Mouse (Mus musculus) embryonic facial prominence, embryonic 12.5 days (tissue): ENCODE results near the gene Msi2. TPM values are rescaled to one million over a fixed set of nuclear protein-coding genes. Genes with fewer than 3 reads are reported as not detected.
A peak's percentile ranks its signal among the peaks of the same experiment; 100 is the strongest.

ENCODE experiments used
- ATAC-seq: fragments of 200-750 bp; cut with Nextera tagmentation; 2 replicates; pipeline ENCODE4 v1.8.0; 2017; ENCODE audit not compliant: insufficient number of reproducible peaks, insufficient read depth, low FRiP score, low TSS enrichment
- H3K27ac ChIP-seq: fragments of 300-500 bp; sonication (generic); 2 replicates; pipeline ENCODE4 v1.5.1; 2016; ENCODE audit warnings: mild to moderate bottlenecking
- H3K27me3 ChIP-seq: fragments of 300-500 bp; sonication (generic); 2 replicates; pipeline ENCODE4 v1.6.1; 2016; ENCODE audit warnings: mild to moderate bottlenecking, moderate library complexity
- H3K36me3 ChIP-seq: fragments of 300-500 bp; sonication (generic); 2 replicates; pipeline ENCODE4 v1.6.1; 2016; ENCODE audit warnings: mild to moderate bottlenecking
- H3K4me1 ChIP-seq: fragments of 300-500 bp; sonication (generic); 2 replicates; pipeline ENCODE4 v1.6.1; 2016
- H3K4me2 ChIP-seq: fragments of 300-500 bp; sonication (generic); replicated peaks from 2 replicates; pipeline ENCODE4 v1.6.1; 2016; ENCODE audit warnings: mild to moderate bottlenecking, moderate library complexity
- H3K4me3 ChIP-seq: fragments of 300-500 bp; sonication (generic); 2 replicates; pipeline ENCODE4 v1.5.1; 2016; ENCODE audit warnings: mild to moderate bottlenecking
- H3K9ac ChIP-seq: fragments of 300-500 bp; sonication (generic); 2 replicates; pipeline ENCODE4 v1.6.1; 2016; ENCODE audit warnings: mild to moderate bottlenecking, moderate library complexity
- H3K9me3 ChIP-seq: fragments of 300-500 bp; sonication (generic); 2 replicates; pipeline ENCODE4 v1.6.1; 2016; ENCODE audit warnings: mild to moderate bottlenecking, moderate library complexity
- WGBS: fragments of 180-500 bp; shearing (Covaris S2); methylation state at CpG from one replicate; pipeline ENCODE4 v1.1.7; 2016; 5-methylcytosine and 5-hydroxymethylcytosine counted together
- polyA plus RNA-seq: library from polyadenylated mRNA; unstranded; fragments of >200 nt; fragmentation: Nextera tagmentation; extraction: Ambion mirVana; gene quantifications from 2 replicates; pipeline ENCODE4 v1.2.1, GENCODE M21; 2016

Msi2 gene
- polyA plus RNA-seq, 1 experiment from 2014 or later, result 22.0 TPM

GRCm38 (mm10) chr11:88561191-88561590 is 157.1 kb downstream of the Msi2 start:
- Histone ChIP-seq H3K4me2 (no peak overlapping the region), H3K4me3 (no peak overlapping the region), H3K9ac (no peak overlapping the region), H3K4me1 (peaks cover 55% of the 10 kb centered on the region), H3K9me3 (no peaks in the 10 kb centered on the region), H3K27ac (peak overlapping the region; percentile 74), H3K36me3 (0 out of 2 replicates have a peak, but pooled peaks cover 6% of the 10 kb centered on the region), H3K27me3 (no peaks in the 10 kb centered on the region)
- ATAC-seq, result no peak
- 9% methylated on average over 6 of the region's 6 CpGs for WGBS

GRCm38 (mm10) chr11:88560634-88561033 is 157.7 kb downstream of the Msi2 start:
- H3K27ac ChIP-seq, result peak overlapping the region; percentile 74; the same call in 1 of the 2 replicates
- no peak overlapping the region for H3K4me3 ChIP-seq
- H3K9ac ChIP-seq, result no peak overlapping the region
- ATAC-seq, result no peak
- no peak overlapping the region for H3K4me2 ChIP-seq
- no peaks in the 10 kb centered on the region for H3K27me3 ChIP-seq
- 71% methylated on average over 9 of the region's 9 CpGs for WGBS
- H3K9me3 ChIP-seq, result no peaks in the 10 kb centered on the region
- 0 out of 2 replicates have a peak, but pooled peaks cover 6% of the 10 kb centered on the region for H3K36me3 ChIP-seq
- peaks cover 58% of the 10 kb centered on the region for H3K4me1 ChIP-seq

- ATAC-seq, result no peak
- no peak overlapping the region for H3K4me3 ChIP-seq
- 41% methylated on average over 10 of the region's 10 CpGs for WGBS
Measured at GRCm38 (mm10) chr11:88559365-88559970, 158.8 kb downstream of the Msi2 start.

GRCm38 (mm10) chr11:88558731-88559130 is 159.6 kb downstream of the Msi2 start:
- Histone ChIP-seq H3K4me2 (no peak overlapping the region), H3K36me3 (no peaks in the 10 kb centered on the region), H3K4me3 (no peak overlapping the region), H3K9me3 (no peaks in the 10 kb centered on the region), H3K27me3 (no peaks in the 10 kb centered on the region), H3K27ac (no peak overlapping the region), H3K4me1 (peaks cover 77% of the 10 kb centered on the region), H3K9ac (no peak overlapping the region)
- no peak for ATAC-seq
- WGBS, result 77% methylated on average over 4 of the region's 4 CpGs

More at GRCm38 (mm10) chr11:88559365-88559970, 158.8 kb downstream of the Msi2 start:
- 0 out of 2 replicates have a peak, but pooled peaks cover 4% of the 10 kb centered on the region for H3K36me3 ChIP-seq
- no peak overlapping the region for H3K4me2 ChIP-seq
- no peak overlapping the region for H3K9ac ChIP-seq
- no peak overlapping the region for H3K27ac ChIP-seq
- no peaks in the 10 kb centered on the region for H3K27me3 ChIP-seq
- no peaks in the 10 kb centered on the region for H3K9me3 ChIP-seq
- H3K4me1 ChIP-seq, result peaks cover 70% of the 10 kb centered on the region

GRCm38 (mm10) chr11:88557828-88558580 is 160.3 kb downstream of the Msi2 start:
- Histone ChIP-seq H3K4me1 (peaks cover 84% of the 10 kb centered on the region), H3K9ac (no peak overlapping the region), H3K9me3 (no peaks in the 10 kb centered on the region), H3K27me3 (no peaks in the 10 kb centered on the region), H3K36me3 (no peaks in the 10 kb centered on the region), H3K4me2 (no peak overlapping the region), H3K4me3 (no peak overlapping the region), H3K27ac (peak overlapping the region; percentile 62)
- no peak for ATAC-seq
- 59% methylated on average over 6 of the region's 6 CpGs for WGBS

GRCm38 (mm10) chr11:88557116-88557768 is 161.1 kb downstream of the Msi2 start:
- Histone ChIP-seq H3K4me2 (no peak overlapping the region), H3K36me3 (no peaks in the 10 kb centered on the region), H3K4me1 (peaks cover 92% of the 10 kb centered on the region), H3K9me3 (no peaks in the 10 kb centered on the region), H3K27me3 (no peaks in the 10 kb centered on the region), H3K27ac (peak overlapping the region; percentile 62), H3K4me3 (no peak overlapping the region), H3K9ac (no peak overlapping the region)
- ATAC-seq, result no peak
- WGBS, result 33% methylated on average over 4 of the region's 4 CpGs

GRCm38 (mm10) chr11:88555902-88556549 is 162.3 kb downstream of the Msi2 start:
- peak overlapping the region; percentile 88 for H3K27ac ChIP-seq

GRCm38 (mm10) chr11:88555232-88555818 is 163.0 kb downstream of the Msi2 start:
- no peak overlapping the region for H3K4me3 ChIP-seq
- H3K9me3 ChIP-seq, result no peaks in the 10 kb centered on the region
- peaks cover 94% of the 10 kb centered on the region for H3K4me1 ChIP-seq
- peak overlapping the region; percentile 88 for H3K27ac ChIP-seq
- no peak overlapping the region for H3K4me2 ChIP-seq
- WGBS, result 35% methylated on average over 8 of the region's 8 CpGs
- no peaks in the 10 kb centered on the region for H3K36me3 ChIP-seq
- no peak for ATAC-seq
- H3K9ac ChIP-seq, result no peak overlapping the region
- H3K27me3 ChIP-seq, result no peaks in the 10 kb centered on the region

More at GRCm38 (mm10) chr11:88555902-88556549, 162.3 kb downstream of the Msi2 start:
- H3K27me3 ChIP-seq, result no peaks in the 10 kb centered on the region
- H3K4me3 ChIP-seq, result no peak overlapping the region
- ATAC-seq, result no peak
- H3K4me2 ChIP-seq, result no peak overlapping the region
- H3K9ac ChIP-seq, result no peak overlapping the region
- H3K4me1 ChIP-seq, result peaks cover 94% of the 10 kb centered on the region
- WGBS, result 16% methylated on average over 6 of the region's 6 CpGs
- no peaks in the 10 kb centered on the region for H3K9me3 ChIP-seq
- H3K36me3 ChIP-seq, result no peaks in the 10 kb centered on the region

GRCm38 (mm10) chr11:88553521-88554310 is 164.6 kb downstream of the Msi2 start:
- no peak for ATAC-seq
- no peaks in the 10 kb centered on the region for H3K27me3 ChIP-seq
- H3K4me2 ChIP-seq, result no peak overlapping the region
- no peaks in the 10 kb centered on the region for H3K9me3 ChIP-seq
- H3K36me3 ChIP-seq, result no peaks in the 10 kb centered on the region
- no peak overlapping the region for H3K9ac ChIP-seq
- no peak overlapping the region for H3K4me3 ChIP-seq
- H3K4me1 ChIP-seq, result peaks cover 96% of the 10 kb centered on the region
- 66% methylated on average over 11 of the region's 11 CpGs for WGBS
- H3K27ac ChIP-seq, result peak overlapping the region; percentile 73

- Histone ChIP-seq H3K4me3 (no peak overlapping the region), H3K9ac (no peak overlapping the region), H3K4me2 (no peak overlapping the region), H3K36me3 (no peaks in the 10 kb centered on the region), H3K27me3 (no peaks in the 10 kb centered on the region), H3K9me3 (no peaks in the 10 kb centered on the region), H3K4me1 (peaks cover 96% of the 10 kb centered on the region), H3K27ac (peak overlapping the region; percentile 73)
- WGBS, result 20% methylated on average over 8 of the region's 8 CpGs
- no peak for ATAC-seq
Measured at GRCm38 (mm10) chr11:88552987-88553386, 165.3 kb downstream of the Msi2 start.
